Mouse (Mus musculus) CH12.LX (cell line): ENCODE results near the gene Fbxo36.

Experiments
- CTCF ChIP-seq, 2 experiments: IDR thresholded peaks in 1 of 2; conservative IDR thresholded peaks in 1 of 2; 2 replicates each; pipeline ENCODE4 v1.5.1; 2011 to 2012; ENCODE audit warnings: low read depth in 2 of 2, low read length in 2 of 2, improper control_type of control experiment in 1 of 2, inconsistent platforms in 1 of 2, mild to moderate bottlenecking in 1 of 2, moderate library complexity in 1 of 2
- ELF1 ChIP-seq: IDR thresholded peaks from 2 replicates; pipeline ENCODE4 v1.6.1; 2014; ENCODE audit warnings: low read depth, mild to moderate bottlenecking, inconsistent platforms, low read length, improper control_type of control experiment
- EP300 ChIP-seq: IDR thresholded peaks from 2 replicates; pipeline ENCODE4 v1.6.1; 2011; ENCODE audit warnings: low read length, improper control_type of control experiment
- JUND ChIP-seq: conservative IDR thresholded peaks from 2 replicates; pipeline ENCODE4 v1.6.1; 2011; ENCODE audit warnings: low read depth, low read length, improper control_type of control experiment
- MAZ ChIP-seq: IDR thresholded peaks from 2 replicates; pipeline ENCODE4 v1.6.1; 2012; ENCODE audit warnings: low read depth, mild to moderate bottlenecking, inconsistent platforms, low read length, improper control_type of control experiment, moderate library complexity
- MYC ChIP-seq: IDR thresholded peaks from 2 replicates; pipeline ENCODE4 v1.6.1; 2011; ENCODE audit warnings: low read depth, mild to moderate bottlenecking, improper control_type of control experiment, low read length
- POLR2A ChIP-seq: IDR thresholded peaks from 2 replicates; pipeline ENCODE4 v1.6.1; 2011; ENCODE audit warnings: low read depth, mild to moderate bottlenecking, improper control_type of control experiment, low read length
- POLR2AphosphoS2 ChIP-seq: IDR thresholded peaks from 2 replicates; pipeline ENCODE4 v1.6.1; 2011; ENCODE audit warnings: low read depth, low read length, improper control_type of control experiment
- SMC3 ChIP-seq: IDR thresholded peaks from 2 replicates; pipeline ENCODE4 v1.6.1; 2011; ENCODE audit warnings: low read depth, low read length, improper control_type of control experiment
- ZC3H11A ChIP-seq: IDR thresholded peaks from 2 replicates; pipeline ENCODE4 v1.6.1; 2012; ENCODE audit warnings: low read depth, mild to moderate bottlenecking, inconsistent platforms, low read length, improper control_type of control experiment
- ZMIZ1 ChIP-seq: IDR thresholded peaks from 2 replicates; pipeline ENCODE4 v1.6.1; 2012; ENCODE audit warnings: low read depth, mild to moderate bottlenecking, inconsistent platforms, low read length, improper control_type of control experiment

- TF ChIP-seq EP300, result no peak
- TF ChIP-seq SMC3, result no peak
- TF ChIP-seq POLR2AphosphoS2, result no peak
- TF ChIP-seq MYC, result no peak
- no peak for TF ChIP-seq ZMIZ1
- TF ChIP-seq ZC3H11A, result no peak
- TF ChIP-seq POLR2A, result no peak
- TF ChIP-seq CTCF (conservative IDR thresholded peaks at IDR 0.05 in 1 of 2, IDR thresholded peaks at IDR 0.05 in 1 of 2; ENCODE audit: low read depth in 2 of 2, low read length in 2 of 2), result peak in 1 of 2 experiments; percentile 26; a peak in 2 of 4 replicates
- TF ChIP-seq ELF1, result no peak
- TF ChIP-seq MAZ, result no peak
- no peak for TF ChIP-seq JUND
Observed at GRCm38 (mm10) chr1:84885921-84886320, 46.3 kb downstream of the Fbxo36 start.
